ENCODE assay signal across 21 mouse cellular contexts in the genomic region with DNA sequence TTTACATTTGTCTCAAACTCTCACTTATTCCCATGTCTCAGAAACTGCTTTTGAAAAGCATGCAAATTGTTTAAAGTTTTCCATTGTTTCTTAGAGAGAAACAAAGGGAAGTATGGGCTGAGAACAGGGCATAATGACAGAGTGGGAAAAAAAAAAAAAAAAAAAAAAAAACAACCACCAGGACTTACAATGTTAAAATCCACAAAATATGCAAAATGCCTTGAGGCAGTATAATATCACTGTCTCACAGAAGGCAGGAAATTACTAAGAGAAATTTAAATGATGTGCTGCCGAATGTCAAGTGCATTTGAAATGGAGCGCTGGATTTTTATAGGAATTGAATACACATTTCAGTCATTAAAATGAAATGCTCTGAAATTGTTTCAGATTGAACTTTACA. TPM values are rescaled to one million over a fixed set of nuclear protein-coding genes. Genes with fewer than 3 reads are reported as not detected.
"Had no signal": no experiment of that assay in that cellular context is flagged by ENCODE, and none has a peak within 500 bp of the region (broad histone marks: within the 10 kb centered on the region; RNA-seq: fewer than 3 reads in every experiment).

No protein-coding gene starts in this region.

- H3K9me3 ChIP-seq: liver, embryonic 13.5 days; liver, embryonic 15.5 days; lung, embryonic 15.5 days; megakaryocyte, embryonic 14.5 days; midbrain, embryonic 12.5 days; neural tube, embryonic 12.5 days had no signal

- H3K36me3 ChIP-seq: liver, embryonic 13.5 days; liver, embryonic 15.5 days; lung, embryonic 15.5 days; midbrain, embryonic 12.5 days; neural tube, embryonic 12.5 days had no signal

- H3K27me3 ChIP-seq: liver, embryonic 13.5 days; liver, embryonic 15.5 days; lung, embryonic 15.5 days; megakaryocyte, embryonic 14.5 days; midbrain, embryonic 12.5 days; neural tube, embryonic 12.5 days had no signal

- H3K4me3 ChIP-seq: liver, embryonic 13.5 days; liver, embryonic 15.5 days; lung, embryonic 15.5 days; megakaryocyte, embryonic 14.5 days; midbrain, embryonic 12.5 days; neural tube, embryonic 12.5 days had no signal

- H3K4me2 ChIP-seq: liver, embryonic 13.5 days; liver, embryonic 15.5 days; lung, embryonic 15.5 days; midbrain, embryonic 12.5 days; neural tube, embryonic 12.5 days had no signal

- ATAC-seq: liver, postnatal 0 days; lung, postnatal 0 days had no signal

- H3K4me1 ChIP-seq: liver, embryonic 13.5 days; liver, embryonic 15.5 days; lung, embryonic 15.5 days; midbrain, embryonic 12.5 days; neural tube, embryonic 12.5 days had no signal

- DNase-seq: liver, embryonic 13.5 days; liver, postnatal 0 days; lung, adult 2 months; lung, postnatal 14 days; lung, postnatal 36 days; right cerebral cortex, postnatal 25 days; right cerebral cortex, postnatal 4 days; spleen, adult 18-20 months; thymus, adult 18-20 months; thymus, postnatal 14 days; thymus, postnatal 36 days had no signal

- H3K9ac ChIP-seq: liver, embryonic 13.5 days; liver, embryonic 15.5 days; liver, postnatal 0 days; lung, embryonic 15.5 days; midbrain, embryonic 12.5 days; neural tube, embryonic 12.5 days had no signal

- H3K27ac ChIP-seq: liver, embryonic 13.5 days; liver, embryonic 15.5 days; lung, embryonic 15.5 days; macrophage; midbrain, embryonic 12.5 days; neural tube, embryonic 12.5 days had no signal

RNA-seq across cellular contexts. Expression of gene Themis, which starts 26.3 kb away (rescaled TPM):
- polyA plus RNA-seq: liver, embryonic 15.5 days; liver, postnatal 0 days; macrophage; midbrain, embryonic 12.5 days; neural tube, embryonic 12.5 days; neural tube, embryonic 14.5 days; small intestine, adult 2 months; stomach, embryonic 14.5 days had no signal
